Mouse (Mus musculus): ENCODE data around the gene Arhgef17.

DNA sequence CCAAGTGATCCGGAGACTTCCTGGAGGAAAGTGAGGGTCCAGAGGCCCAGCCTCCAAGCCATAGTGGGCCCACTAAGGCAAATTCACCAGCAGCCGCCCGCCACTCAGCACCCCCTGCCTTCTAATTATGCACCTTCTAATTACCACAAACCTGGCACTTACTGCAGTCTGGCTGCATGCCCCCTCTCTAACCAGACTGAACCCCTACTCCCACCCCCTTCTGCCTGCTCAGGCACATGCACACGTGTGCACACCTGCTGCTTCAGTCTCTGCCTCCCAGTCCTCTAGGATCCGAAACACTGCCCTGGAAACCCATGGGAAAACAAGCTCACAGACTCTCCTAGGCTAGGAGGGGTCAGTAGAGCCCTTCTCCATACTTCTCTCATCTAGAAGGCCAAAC is 77.0 kb downstream of the Arhgef17 start:
- TF ChIP-seq POLR2A (IDR thresholded peaks at IDR 0.05; ENCODE audit: borderline replicate concordance, insufficient read depth, low read length) (no peak), CTCF (IDR thresholded peaks at IDR 0.05; ENCODE audit: borderline replicate concordance, insufficient read depth, low read depth, low read length) (no peak)

Data from cerebellum, adult 2 months (tissue).